Mouse (Mus musculus) gastrocnemius, postnatal 4 days (tissue): ENCODE data around the gene St3gal3. TPM values are rescaled to one million over a fixed set of nuclear protein-coding genes. Genes with fewer than 3 reads are reported as not detected.

Source experiments
- DNase-seq, 2 experiments: peaks; one replicate each; pipeline ENCODE4 v3.0.0; 2021 to 2022; ENCODE audit warnings: low spot score in 2 of 2, mixed read lengths in 2 of 2
- total RNA-seq, 2 experiments: library from RNA; stranded (reverse); gene quantifications; 2 replicates each; pipeline ENCODE4 v1.2.3; 2021

St3gal3 gene
- total RNA-seq, 2 experiments from 2014 or later = 34.9 to 37.5 TPM

GRCm38 (mm10) chr4:117936964-117937363 lies 197.8 kb downstream of the St3gal3 start:
- DNase-seq = no peak

- DNase-seq = no peak
Measured at GRCm38 (mm10) chr4:117934081-117934480, 200.6 kb downstream of the St3gal3 start.

GRCm38 (mm10) chr4:117933248-117933647 lies 201.5 kb downstream of the St3gal3 start:
- DNase-seq = no peak

GRCm38 (mm10) chr4:117929391-117929881 lies 205.3 kb downstream of the St3gal3 start, which contains the start of gene Artn:
Artn (minus strand) TSS chr4:117929763.
- DNase-seq = peak in 1 of 2 experiments; percentile 45

GRCm38 (mm10) chr4:117928699-117929241 lies 205.9 kb downstream of the St3gal3 start:
- peak in 1 of 2 experiments; percentile 53 for DNase-seq

GRCm38 (mm10) chr4:117928234-117928633 lies 206.5 kb downstream of the St3gal3 start:
- no peak for DNase-seq

- peak in 1 of 2 experiments; percentile 38 for DNase-seq
Measured at GRCm38 (mm10) chr4:117926545-117927482, 207.9 kb downstream of the St3gal3 start.

- no peak for DNase-seq
Measured at GRCm38 (mm10) chr4:117924916-117925315, 209.8 kb downstream of the St3gal3 start.

- DNase-seq = no peak
Measured at GRCm38 (mm10) chr4:117923450-117923849, 211.3 kb downstream of the St3gal3 start.

- DNase-seq = no peak
Measured at GRCm38 (mm10) chr4:117921358-117921757, 213.4 kb downstream of the St3gal3 start.

- DNase-seq = no peak
Measured at GRCm38 (mm10) chr4:117918762-117919161, 216.0 kb downstream of the St3gal3 start.

GRCm38 (mm10) chr4:117918261-117918660 lies 216.5 kb downstream of the St3gal3 start:
- DNase-seq = no peak

- DNase-seq = no peak
Measured at GRCm38 (mm10) chr4:117917847-117918246, 216.9 kb downstream of the St3gal3 start.

GRCm38 (mm10) chr4:117917402-117917801 lies 217.3 kb downstream of the St3gal3 start:
- no peak for DNase-seq

- DNase-seq = no peak
Measured at GRCm38 (mm10) chr4:117916386-117916785, 218.3 kb downstream of the St3gal3 start.

GRCm38 (mm10) chr4:117915489-117916105 lies 219.1 kb downstream of the St3gal3 start:
- no peak for DNase-seq

GRCm38 (mm10) chr4:117914591-117915442 lies 219.9 kb downstream of the St3gal3 start, which contains the start of gene Ipo13:
Ipo13 (minus strand) TSS chr4:117914999.
- peak; percentile 81 to 92 for DNase-seq

GRCm38 (mm10) chr4:117914031-117914430 lies 220.7 kb downstream of the St3gal3 start:
- peak in 1 of 2 experiments; percentile 42 for DNase-seq

GRCm38 (mm10) chr4:117913421-117913820 lies 221.3 kb downstream of the St3gal3 start:
- no peak for DNase-seq

- DNase-seq = no peak
Measured at GRCm38 (mm10) chr4:117912685-117913273, 221.9 kb downstream of the St3gal3 start.
